Mouse (Mus musculus): Measurements from ENCODE around the gene Snx18.

DNA sequence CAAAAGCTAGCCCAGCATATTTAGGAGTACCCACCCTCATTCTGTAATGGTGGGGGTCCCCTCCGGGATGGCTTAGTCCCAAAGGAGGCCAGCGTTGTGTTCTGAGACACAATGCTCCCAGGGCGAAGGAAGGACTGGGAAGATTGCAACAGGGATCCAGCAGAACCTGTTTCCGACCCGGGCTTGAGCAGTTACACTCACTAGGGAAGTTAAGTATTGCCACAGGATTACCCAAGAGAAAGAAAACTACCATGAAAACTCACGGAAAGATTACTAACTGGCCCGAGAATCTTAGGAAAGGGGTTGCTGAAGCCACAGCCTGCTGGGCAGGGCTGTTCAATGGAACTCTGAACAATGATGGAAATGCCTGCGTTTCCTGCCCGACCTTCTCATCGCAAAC lies 4.5 kb downstream of the Snx18 start:
- TF ChIP-seq CTCF (IDR thresholded peaks at IDR 0.05; ENCODE audit: borderline replicate concordance, insufficient read depth, low read depth, low read length) (no peak), POLR2A (IDR thresholded peaks at IDR 0.05; ENCODE audit: borderline replicate concordance, insufficient read depth, low read length) (no peak)

Measured in cerebellum, adult 2 months (tissue).